Mouse (Mus musculus) ES-E14 (cell line): ENCODE measurements at regions not wholly inside any gene's neighbourhood (a gene's known extent, or its start where the extent isn't known, plus 50 kb on each side); places are given as distances from the start of the nearest gene placed in this dataset.

Source experiments
- DNase-seq: peaks from one replicate; pipeline ENCODE4 v3.0.0-alpha.2; 2013; ENCODE audit warnings: low read depth, low spot score
- H3K27ac ChIP-seq: 2 replicates; pipeline ENCODE4 v1.5.1; 2012; ENCODE audit warnings: low read depth, mild to moderate bottlenecking, low read length, moderate library complexity, mixed read lengths; ENCODE audit not compliant: poor library complexity, insufficient read depth, severe bottlenecking
- H3K36me3 ChIP-seq: 2 replicates; pipeline ENCODE4 v1.6.1; 2012; ENCODE audit warnings: mild to moderate bottlenecking, low read length, moderate library complexity, mixed read lengths; ENCODE audit not compliant: control insufficient read depth, poor library complexity, insufficient read depth, severe bottlenecking
- H3K4me1 ChIP-seq, 2 experiments: fragments of 150-350 bp in 1 of 2; sonication (generic) in 1 of 2; 2 replicates each; pipeline ENCODE4 v1.6.1; 2012; ENCODE audit warnings: low read length in 2 of 2, mild to moderate bottlenecking in 1 of 2, mixed read lengths in 1 of 2; ENCODE audit not compliant: control insufficient read depth in 2 of 2, insufficient read depth in 2 of 2, poor library complexity in 1 of 2
- H3K4me3 ChIP-seq, 2 experiments: fragments of 150-350 bp in 1 of 2; sonication (generic) in 1 of 2; 2 replicates each; pipeline ENCODE4 v1.5.1; 2012; ENCODE audit warnings: low read length in 2 of 2, low read depth in 1 of 2, mild to moderate bottlenecking in 1 of 2, mixed read lengths in 1 of 2; ENCODE audit not compliant: insufficient read depth in 1 of 2, poor library complexity in 1 of 2, severe bottlenecking in 1 of 2
- H3K9ac ChIP-seq: 2 replicates; pipeline ENCODE4 v1.6.1; 2012; ENCODE audit warnings: low read depth, mild to moderate bottlenecking, low read length, mixed read lengths; ENCODE audit not compliant: poor library complexity, insufficient read depth, severe bottlenecking
- H3K9me3 ChIP-seq: fragments of 150-350 bp; sonication (generic); 2 replicates; pipeline ENCODE4 v1.6.1; 2012; ENCODE audit warnings: low read depth, mild to moderate bottlenecking, low read length; ENCODE audit not compliant: control insufficient read depth, insufficient read depth
- CHD2 ChIP-seq: IDR thresholded peaks from 2 replicates; pipeline ENCODE4 v1.6.1; 2014; ENCODE audit warnings: mild to moderate bottlenecking, low read depth, low read length, inconsistent platforms
- HCFC1 ChIP-seq: IDR thresholded peaks from 2 replicates; pipeline ENCODE4 v1.6.1; 2012; ENCODE audit warnings: low read length, inconsistent platforms, borderline replicate concordance; ENCODE audit not compliant: insufficient read depth
- MAFK ChIP-seq: IDR thresholded peaks from 2 replicates; pipeline ENCODE4 v1.6.1; 2014; ENCODE audit warnings: mild to moderate bottlenecking, low read depth, low read length, inconsistent platforms; ENCODE audit not compliant: insufficient read depth
- ZC3H11A ChIP-seq: IDR thresholded peaks from 2 replicates; pipeline ENCODE4 v1.6.1; 2012; ENCODE audit warnings: low read depth, mild to moderate bottlenecking, inconsistent platforms, low read length, borderline replicate concordance
- ZNF384 ChIP-seq: IDR thresholded peaks from 2 replicates; pipeline ENCODE4 v1.6.1; 2012; ENCODE audit warnings: low read depth, low read length, inconsistent platforms
- in situ Hi-C, 2 experiments: fragments of 600-800 bp; cut with MboI; formaldehyde crosslinking; loops; one replicate each; pipeline ENCODE4 v1.15.1; 2025; ENCODE audit warnings: low sequenced_read_pairs in 2 of 2, inconsistent platforms in 1 of 2; ENCODE audit not compliant: unreplicated experiment in 2 of 2

GRCm38 (mm10) chr13:44615696-44616095 lies 113.6 kb upstream of the Jarid2 start:
- Histone ChIP-seq H3K4me3 (no peak overlapping the region), H3K36me3 (no peaks in the 10 kb centered on the region), H3K9ac (no peak overlapping the region), H3K4me1 (peaks cover 0 to 3% of the 10 kb centered on the region in 2 experiments; a peak in 1 of 4 replicates), H3K27ac (no peak overlapping the region; the same call in 1 of the 2 replicates), H3K9me3 (no peaks in the 10 kb centered on the region)
- in situ Hi-C loops, result no loop called here
- TF ChIP-seq HCFC1 (no peak), ZC3H11A (no peak), CHD2 (no peak), MAFK (no peak), ZNF384 (no peak)
- no peak for DNase-seq

GRCm38 (mm10) chr13:44618368-44618767 lies 110.9 kb upstream of the Jarid2 start:
- Histone ChIP-seq H3K4me1 (peaks cover 1 to 12% of the 10 kb centered on the region in 2 experiments; a peak in 1 of 4 replicates), H3K9me3 (no peaks in the 10 kb centered on the region), H3K36me3 (no peaks in the 10 kb centered on the region), H3K9ac (no peak overlapping the region), H3K4me3 (no peak overlapping the region), H3K27ac (no peak overlapping the region)
- DNase-seq, result no peak
- in situ Hi-C loops, result no loop called here
- TF ChIP-seq CHD2 (no peak), ZNF384 (no peak), ZC3H11A (no peak), MAFK (no peak), HCFC1 (no peak)

DNA sequence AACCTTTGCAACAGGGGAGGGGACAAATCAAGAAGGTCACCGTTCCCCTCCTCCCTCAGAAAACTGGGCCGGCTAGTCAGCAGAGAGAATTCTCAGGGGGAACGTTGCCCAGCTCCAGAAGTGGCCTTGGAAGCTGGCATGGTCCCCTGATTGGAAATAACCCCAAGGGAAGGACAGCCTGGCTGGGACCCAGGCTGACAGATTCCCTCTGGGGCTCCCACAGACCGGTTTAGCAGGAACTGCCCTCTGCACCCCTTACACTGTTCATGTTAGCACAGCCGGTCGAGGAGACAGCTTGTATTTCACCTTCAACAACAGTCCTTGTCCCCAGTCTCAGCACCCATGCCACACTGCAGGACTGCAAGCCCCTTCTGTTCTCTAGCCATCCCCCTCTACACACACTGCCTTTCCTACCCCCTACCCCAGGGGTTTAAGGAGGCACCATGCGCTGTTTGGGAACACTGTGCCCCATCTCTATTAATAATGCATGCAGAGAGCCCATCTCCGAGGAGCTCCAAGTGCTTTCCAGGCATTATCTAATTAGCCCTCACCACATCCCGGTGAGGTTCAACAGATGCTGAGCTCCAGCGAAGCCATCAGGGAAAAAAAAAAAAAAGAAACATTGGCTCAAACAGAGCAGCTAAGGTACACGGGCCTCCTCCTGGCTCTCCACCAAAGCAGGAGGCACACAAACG lies 106.5 kb upstream of the Jarid2 start:
- in situ Hi-C loops, result no loop called here
- TF ChIP-seq MAFK (no peak), ZC3H11A (no peak), CHD2 (no peak), ZNF384 (no peak), HCFC1 (no peak)
- H3K27ac ChIP-seq, result no peak overlapping the region
- H3K9me3 ChIP-seq, result no peaks in the 10 kb centered on the region
- H3K4me3 ChIP-seq, result no peak overlapping the region
- H3K36me3 ChIP-seq, result no peaks in the 10 kb centered on the region
- no peak for DNase-seq
- H3K9ac ChIP-seq, result no peak overlapping the region
- peaks cover 1 to 17% of the 10 kb centered on the region in 2 experiments; a peak in 2 of 4 replicates for H3K4me1 ChIP-seq

GRCm38 (mm10) chr13:44624716-44625115 lies 104.6 kb upstream of the Jarid2 start:
- Histone ChIP-seq H3K9ac (peak overlapping the region; percentile 36), H3K4me3 (peak overlapping the region; percentile 37 to 59; a peak in 3 of 4 replicates), H3K27ac (no peak overlapping the region), H3K36me3 (no peaks in the 10 kb centered on the region), H3K9me3 (no peaks in the 10 kb centered on the region), H3K4me1 (peaks cover 1 to 19% of the 10 kb centered on the region in 2 experiments; a peak in 2 of 4 replicates)
- DNase-seq, result no peak
- in situ Hi-C loops, result no loop called here
- TF ChIP-seq HCFC1 (no peak), ZNF384 (no peak), MAFK (no peak), ZC3H11A (no peak), CHD2 (no peak)
